Mouse (Mus musculus) kidney, adult 9 months (tissue): ENCODE data around the gene Smyd3.
A peak's percentile ranks its signal among the peaks of the same experiment; 100 is the strongest.

Experiments used
- DNase-seq: peaks from one replicate; pipeline ENCODE4 v3.0.0; 2022

Smyd3 gene

DNA sequence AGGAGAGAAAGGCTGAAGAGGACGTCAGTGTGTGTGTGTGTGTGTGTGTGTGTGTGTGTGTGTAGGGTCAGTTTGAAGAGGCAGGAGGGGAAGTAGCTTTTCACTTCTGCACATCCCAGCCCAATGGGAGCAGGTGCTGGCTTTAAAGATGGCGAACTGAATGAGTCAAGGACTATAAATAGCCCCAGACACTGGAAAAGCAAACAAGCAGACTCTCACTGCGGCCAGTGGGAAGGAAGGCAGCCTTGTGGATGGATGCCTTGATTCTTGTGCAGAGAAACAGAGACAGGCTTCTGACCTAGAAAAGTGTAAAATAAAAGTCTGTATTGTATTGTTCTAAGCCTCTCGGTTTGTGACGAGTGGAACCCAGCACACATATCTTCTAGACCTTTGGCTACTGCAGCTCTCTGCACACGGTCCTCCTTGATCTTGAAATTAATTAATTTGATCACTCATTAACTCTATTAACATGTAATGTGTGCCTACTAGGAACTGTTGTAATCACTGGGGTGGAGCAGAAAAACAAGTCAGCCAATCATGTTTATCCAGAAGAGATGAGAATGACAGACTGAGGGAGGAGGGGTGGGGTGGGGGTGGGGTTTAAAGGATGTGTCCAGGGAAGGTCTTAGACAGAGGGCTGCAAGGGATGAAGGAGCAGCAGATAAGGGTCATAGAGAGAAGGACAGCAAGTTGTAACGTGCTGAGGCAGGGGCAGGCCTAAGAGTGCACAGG lies 463.3 kb downstream of the Smyd3 start:
- peak; percentile 54 for DNase-seq

DNA sequence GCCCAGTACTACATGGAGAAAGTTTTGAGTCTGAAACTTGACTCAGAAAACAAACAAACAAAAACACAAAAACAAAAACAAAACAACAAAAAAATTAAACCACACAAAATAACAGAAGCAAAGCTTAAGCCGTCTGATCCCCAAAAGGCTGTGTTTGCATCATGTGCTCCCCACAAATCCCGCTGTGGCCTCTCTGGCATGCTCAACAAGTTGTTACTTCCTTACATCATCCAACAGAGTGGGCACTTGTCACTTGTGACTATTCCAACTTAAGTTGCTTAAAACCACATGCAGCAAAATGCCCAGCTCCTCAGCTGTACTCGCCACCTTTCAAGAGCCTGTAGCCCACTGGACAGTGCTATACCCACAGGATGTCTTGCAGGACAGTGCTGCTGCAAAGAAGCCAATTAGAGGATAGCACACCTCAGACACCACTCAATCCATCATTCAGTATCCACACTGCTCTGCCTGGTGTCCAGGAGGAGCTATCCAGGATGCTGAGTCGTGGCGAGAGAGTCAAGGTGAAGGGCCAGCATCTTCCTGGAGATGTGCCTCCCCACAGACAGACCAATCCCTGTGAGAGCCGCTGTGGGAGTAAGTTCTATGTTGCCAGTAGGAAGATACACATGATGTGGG lies 465.2 kb downstream of the Smyd3 start:
- DNase-seq: no peak

DNA sequence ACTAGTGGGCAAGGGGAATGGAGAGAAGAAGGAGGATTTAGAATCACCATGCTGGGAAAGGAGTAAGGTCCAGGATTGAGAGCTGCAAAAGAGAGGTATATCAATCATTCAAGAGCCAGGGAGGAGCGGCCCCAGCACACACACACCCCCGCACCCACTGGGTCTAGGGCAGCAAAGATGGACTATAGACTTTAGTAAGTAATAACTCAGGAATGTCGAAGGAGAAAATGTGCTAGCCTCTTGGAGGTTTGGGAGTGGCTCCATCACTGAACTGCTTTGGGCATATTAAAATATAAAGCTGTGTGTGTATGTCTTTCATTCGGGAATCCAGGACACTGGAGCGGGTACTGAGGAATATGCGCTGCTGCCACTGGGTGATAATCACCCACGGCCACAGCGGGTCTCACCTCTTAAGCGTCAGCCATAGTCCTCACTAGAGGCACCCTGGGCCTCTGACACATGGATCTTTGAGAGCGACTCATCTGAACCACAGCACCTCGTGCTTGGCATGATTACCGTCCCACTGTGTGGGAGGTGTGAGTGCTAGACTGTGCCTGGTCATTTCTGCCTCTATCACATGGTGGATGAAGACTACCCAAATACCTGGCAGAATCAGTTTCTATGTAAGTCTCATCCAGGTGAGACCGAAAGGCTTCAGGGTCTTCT lies 469.8 kb downstream of the Smyd3 start:
- DNase-seq: no peak

GRCm38 (mm10) chr1:179045856-179046714 lies 471.8 kb downstream of the Smyd3 start:
- no peak for DNase-seq

DNA sequence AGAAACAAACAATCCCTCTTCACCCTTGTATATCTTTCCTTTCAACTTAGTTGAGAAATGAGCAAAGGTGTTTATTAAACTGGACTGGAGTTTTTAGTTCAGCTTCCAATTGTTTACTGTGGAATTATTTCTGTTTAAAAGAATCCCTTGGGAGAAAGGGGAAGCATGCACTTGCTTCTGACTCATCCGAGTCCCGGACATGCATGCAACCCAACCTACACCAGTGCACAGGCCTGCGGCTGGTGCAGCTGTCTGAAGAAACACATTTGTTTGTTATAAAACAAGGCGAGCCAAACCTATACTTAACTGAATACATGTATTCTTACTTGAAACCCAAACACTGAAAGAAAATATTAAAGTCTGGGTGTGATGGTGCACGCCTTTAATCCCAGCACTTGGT lies 473.7 kb downstream of the Smyd3 start:
- DNase-seq: no peak

- no peak for DNase-seq
Measured at GRCm38 (mm10) chr1:179043644-179044043, 474.2 kb downstream of the Smyd3 start.

GRCm38 (mm10) chr1:179041905-179042337 lies 475.9 kb downstream of the Smyd3 start:
- no peak for DNase-seq

DNA sequence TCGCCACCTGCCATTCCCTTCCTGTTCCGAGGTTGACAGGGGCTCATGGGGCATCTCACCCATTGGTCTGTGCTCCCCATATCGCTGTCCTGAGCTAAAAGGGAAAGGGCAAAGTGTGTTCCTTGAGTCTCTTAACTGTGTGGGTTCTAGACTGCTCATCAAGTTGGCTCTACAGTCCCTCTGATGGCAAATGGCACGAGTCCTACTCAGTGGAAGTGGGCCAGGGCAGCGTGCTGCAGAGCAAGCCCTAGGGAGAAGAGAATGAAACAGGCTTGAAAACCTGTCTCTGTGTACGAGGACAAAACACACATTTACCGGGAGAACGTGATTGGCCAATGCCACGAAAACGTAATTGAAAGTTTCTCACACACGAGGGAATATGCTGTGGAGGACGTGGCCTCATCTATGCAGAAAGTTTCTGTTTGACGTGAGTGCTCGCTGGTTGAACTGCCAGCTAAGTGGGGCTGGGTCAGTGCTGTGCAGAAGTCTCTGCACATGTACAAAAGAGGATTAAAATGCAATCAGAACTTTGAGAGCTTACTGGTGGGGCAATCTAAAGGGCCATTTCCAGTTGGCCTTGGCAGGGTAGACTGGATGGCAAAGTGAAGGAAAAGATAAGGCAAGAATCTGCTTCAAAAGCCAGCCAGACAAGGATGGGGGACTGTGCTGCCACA lies 476.5 kb downstream of the Smyd3 start:
- DNase-seq: no peak

- DNase-seq: no peak
Measured at GRCm38 (mm10) chr1:179038801-179039200, 479.0 kb downstream of the Smyd3 start.

DNA sequence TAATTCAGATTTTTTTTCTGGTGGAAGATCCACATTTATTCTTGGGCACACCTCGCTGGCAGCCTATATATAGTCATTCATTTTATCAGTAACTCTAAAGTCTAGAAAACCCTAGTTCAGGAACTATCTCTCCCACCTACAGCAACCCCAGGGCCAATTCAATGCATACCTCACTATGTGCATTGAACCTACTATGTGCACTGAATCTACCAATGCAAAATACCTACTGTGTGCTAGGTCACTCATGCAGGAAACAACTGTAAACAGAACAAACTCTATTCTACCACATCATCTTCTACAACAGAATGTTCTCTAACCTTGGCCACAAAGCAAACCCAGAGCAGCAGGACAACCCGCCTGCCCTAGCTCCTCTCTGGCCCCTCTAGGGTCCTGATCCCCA lies 484.9 kb downstream of the Smyd3 start:
- DNase-seq: no peak

- no peak for DNase-seq
Measured at GRCm38 (mm10) chr1:179031581-179031980, 486.3 kb downstream of the Smyd3 start.

GRCm38 (mm10) chr1:179026614-179027013 lies 491.2 kb downstream of the Smyd3 start:
- no peak for DNase-seq

- no peak for DNase-seq
Measured at GRCm38 (mm10) chr1:179025169-179025568, 492.7 kb downstream of the Smyd3 start.

DNA sequence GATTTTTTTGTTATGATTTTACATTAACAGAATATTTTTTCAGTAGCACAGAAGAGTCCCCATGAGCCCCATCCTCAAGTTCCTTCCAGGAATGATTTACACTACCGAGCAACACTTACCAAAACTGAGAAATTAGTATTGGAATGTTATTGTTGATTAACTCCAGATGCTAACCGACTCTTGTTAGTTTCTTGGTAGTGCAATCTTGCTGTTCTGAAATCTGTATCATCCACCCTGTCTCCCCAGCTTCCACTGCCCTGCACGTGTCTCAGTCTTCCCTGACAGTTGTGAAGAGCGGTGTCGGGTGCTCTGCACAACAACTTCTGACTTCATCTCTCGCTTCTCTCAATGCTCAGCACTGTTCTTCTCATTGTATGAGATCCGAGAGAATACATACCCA lies 494.4 kb downstream of the Smyd3 start:
- DNase-seq: no peak

GRCm38 (mm10) chr1:179017428-179017827 lies 500.4 kb downstream of the Smyd3 start:
- DNase-seq: no peak

DNA sequence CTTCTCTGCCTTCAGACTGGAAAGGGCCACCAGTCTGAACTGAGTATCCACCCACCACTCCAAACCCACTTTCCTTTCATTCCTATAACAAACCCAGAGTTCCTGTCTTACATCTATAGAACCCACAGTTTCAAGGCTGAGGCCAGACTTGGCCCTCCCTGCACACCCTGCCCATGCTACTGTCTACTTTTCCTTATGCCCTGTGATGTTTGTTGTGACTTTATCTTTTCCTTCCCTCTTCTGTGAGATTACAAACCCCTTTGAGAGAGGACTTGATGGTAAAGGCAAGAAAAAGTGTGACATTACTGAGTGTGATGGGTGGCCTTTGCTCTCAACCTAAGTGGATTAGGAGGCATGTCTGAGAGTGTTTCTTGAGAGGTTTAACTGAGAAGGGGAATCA lies 504.8 kb downstream of the Smyd3 start:
- no peak for DNase-seq

DNA sequence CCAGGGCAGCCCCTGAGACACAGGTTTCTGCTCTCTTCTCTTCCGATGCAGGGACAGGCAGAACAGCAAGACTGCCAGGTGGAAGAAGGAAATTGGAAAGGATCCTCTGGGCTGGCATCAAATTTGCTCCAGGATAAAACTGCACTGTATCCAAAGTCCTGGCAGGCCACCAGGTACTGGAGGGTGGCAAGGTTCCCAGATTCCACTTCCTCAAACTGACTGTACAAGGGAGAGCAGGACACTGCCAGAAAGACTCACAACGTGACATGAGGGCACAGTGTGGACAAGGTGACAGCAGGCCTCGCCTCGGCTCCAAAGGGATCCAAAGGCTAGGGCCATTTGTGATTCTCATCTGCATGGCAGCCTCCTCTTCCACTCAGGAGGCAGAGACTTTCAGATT lies 505.6 kb downstream of the Smyd3 start:
- DNase-seq: peak; percentile 75

DNA sequence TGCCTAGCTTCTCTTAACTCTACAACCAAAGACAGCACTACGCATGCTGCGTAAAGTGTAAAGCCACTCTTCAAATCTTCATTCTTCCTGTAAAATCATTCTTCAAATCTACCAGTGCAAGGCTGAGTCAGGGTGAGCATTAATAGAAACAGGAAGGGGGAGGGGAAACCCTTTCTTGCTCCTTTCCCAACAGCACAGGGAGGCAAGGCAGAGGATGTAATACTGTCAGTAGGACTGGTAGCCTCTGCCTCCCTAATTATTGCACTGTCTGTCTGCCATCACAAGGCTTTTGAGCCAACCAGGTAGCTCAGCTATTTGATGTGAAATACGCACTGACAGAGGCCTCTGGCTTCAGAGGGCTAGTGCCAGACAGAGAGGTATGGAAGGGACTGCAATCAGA lies 507.1 kb downstream of the Smyd3 start:
- no peak for DNase-seq

GRCm38 (mm10) chr1:179009911-179010310 lies 507.9 kb downstream of the Smyd3 start:
- peak; percentile 17 for DNase-seq

GRCm38 (mm10) chr1:179004133-179004866 lies 513.5 kb downstream of the Smyd3 start:
- DNase-seq: no peak

DNA sequence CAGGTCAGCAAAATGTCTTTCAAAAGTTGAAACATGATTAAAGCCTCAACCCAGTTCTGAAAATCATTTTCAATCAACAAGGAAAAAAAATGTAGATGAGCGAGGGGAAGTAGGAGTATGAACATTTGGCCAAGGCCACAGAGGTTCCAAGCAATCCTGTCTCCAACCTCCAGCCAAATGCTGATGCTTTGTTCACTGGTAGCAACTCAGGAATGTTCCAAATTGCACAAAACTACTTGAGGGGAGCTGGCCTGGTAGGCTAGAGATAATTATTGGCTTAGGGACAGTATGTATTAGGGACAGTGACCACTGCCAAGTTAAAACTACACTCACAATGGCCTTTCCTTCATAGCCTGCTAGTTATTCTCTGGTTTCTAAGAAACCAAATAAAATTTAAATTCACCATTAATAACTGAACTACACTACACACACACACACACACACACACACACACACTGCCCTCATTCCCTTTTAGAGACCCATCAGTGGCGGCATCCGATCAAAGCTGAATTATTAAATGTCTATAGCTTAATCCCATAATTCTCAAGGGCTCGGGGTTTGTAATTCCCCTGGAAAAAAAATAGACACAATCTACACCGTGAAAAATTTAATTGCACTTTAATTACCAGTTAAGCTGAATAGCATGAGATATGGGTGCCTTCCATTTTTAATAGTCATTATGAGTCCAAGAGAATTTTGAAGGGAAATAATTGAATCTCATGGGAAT lies 514.3 kb downstream of the Smyd3 start:
- no peak for DNase-seq
